Mouse (Mus musculus): ENCODE measurements around the gene Tmem196.

Gene Tmem196

DNA sequence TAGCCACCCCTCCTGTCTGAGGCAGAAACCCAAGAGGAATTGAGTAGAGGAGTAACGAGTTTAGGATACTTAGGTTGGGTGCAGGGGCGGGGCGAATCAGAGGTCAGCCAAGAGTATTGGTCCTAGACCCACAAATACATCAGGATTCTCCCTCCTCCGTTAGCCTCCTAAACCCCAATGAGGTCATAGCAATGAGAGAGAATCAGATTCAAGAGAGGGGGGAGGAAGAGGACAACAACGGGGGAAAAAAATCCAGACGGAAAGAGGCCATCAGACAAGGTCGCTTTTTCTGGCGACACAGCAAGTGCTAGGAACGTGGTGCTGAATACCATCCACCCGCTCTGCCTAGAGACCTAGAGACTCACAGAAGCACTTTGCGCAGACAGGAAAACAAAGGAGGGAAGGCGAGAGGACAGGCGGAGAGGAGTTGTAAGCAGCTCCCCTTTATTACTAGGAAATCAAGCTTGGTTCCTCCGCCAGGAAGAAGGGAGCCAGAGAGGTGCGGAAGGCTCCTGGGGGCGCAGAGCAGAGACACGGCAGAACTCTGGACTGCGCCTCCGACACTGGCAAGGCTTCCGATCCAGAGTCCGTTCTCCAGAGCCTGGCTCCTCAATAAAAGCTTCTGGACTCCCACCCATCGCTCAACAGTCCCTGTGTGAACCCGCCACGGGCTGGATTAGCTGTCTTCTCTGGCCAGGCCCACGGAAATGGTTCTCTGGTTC, at the start of gene Tmem196:
Tmem196 (plus strand) TSS at position 234 of the 722 bp plus-strand sequence.
- DNase-seq (ENCODE audit: low spot score): no peak

DNA sequence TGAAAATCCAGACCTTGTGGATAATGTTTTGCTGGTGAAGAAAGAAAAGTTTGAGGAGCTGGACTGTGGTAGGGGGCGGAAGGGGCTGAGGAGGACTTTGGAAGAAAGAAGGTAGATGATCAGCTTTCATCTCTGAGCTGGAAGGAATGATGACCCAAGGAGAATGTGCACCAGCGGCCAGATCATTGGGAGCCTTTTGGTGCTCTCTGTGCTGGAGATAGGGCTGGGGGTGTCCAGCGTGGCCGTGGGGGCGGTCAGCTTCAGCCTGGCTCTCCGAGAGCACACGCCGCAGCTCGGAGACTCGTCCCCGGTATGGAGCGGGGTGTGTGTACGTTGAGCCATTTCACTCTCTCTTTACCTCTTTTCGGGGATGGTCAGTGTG, 680 bp downstream of the Tmem196 start:
- no peak for DNase-seq (ENCODE audit: low spot score)

DNA sequence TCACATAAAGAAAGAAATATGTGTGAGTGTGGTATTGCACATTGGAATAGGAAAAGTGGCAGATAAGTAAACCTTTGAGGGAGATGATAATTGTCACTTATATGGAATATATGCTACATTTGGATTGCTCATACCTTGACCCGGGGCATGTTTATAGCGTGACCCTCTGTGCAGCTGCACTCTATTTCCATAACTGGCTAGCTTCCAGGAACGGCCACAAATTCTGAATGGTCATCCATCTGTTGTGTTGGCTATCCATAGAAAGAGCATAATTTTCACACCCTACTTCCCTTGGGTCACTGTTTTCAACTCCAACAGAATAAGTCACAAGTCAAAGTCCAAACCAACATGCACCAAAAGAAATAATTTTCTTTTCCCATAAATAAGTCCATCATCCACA, 11.4 kb downstream of the Tmem196 start:
- no peak for DNase-seq (ENCODE audit: low spot score)

DNA sequence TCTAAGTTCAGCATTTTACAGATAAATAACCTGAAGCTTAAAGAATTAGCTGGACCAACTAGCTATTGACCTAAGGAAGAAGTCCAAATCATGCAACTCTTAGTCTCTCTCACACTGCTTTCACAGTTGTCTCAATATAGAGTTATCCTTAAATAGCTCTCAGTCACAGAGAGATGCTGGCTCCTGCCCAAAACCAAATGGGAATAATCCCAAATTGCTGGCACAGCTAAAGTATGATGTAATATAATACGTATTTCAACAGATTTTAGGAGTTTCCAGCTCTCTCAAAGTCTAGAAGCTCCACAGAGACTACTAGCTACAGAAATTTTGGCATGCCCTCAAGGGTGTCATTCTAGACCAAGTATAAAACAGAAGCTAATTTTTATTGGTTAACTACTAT, 15.1 kb downstream of the Tmem196 start:
- DNase-seq (ENCODE audit: low spot score): no peak

DNA sequence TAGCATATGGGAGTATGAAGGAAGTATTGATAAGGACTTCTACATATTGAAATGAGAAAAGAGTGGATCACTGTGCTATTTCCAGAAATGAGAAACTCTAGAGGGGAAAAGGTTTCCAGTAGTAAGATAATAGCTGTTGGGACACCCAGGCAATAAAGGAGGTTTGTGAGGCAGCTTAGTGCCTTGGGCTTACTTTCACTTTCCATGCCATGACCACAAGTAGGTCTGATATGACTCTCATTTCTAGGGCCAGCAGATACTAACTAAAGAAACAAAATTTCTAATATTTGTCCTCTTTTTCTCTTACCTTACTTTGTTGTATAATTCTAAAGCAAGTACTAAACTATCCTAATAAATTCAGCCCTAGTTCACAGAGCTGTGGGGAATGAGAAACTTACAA, 19.8 kb downstream of the Tmem196 start:
- DNase-seq (ENCODE audit: low spot score): no peak

DNA sequence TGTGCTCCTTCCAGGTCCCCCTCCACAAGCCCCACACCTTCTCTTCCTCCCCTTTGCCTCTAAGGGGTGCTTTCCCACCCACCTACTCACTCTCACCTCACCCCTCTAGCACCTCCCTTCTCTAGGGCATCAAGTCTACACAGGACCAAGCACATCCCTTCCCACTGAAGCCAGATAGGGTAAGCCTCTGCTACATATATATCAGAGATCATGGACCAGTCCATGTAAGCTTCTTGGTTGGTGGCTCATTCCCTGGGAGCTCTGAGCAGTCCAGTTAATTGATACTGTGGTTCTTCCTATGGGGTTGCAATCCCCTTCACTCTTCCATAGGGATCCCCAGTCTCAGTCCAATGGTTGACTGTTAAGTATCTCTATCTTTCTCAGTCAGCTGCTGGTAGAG, 24.4 kb downstream of the Tmem196 start:
- no peak for DNase-seq (ENCODE audit: low spot score)

DNA sequence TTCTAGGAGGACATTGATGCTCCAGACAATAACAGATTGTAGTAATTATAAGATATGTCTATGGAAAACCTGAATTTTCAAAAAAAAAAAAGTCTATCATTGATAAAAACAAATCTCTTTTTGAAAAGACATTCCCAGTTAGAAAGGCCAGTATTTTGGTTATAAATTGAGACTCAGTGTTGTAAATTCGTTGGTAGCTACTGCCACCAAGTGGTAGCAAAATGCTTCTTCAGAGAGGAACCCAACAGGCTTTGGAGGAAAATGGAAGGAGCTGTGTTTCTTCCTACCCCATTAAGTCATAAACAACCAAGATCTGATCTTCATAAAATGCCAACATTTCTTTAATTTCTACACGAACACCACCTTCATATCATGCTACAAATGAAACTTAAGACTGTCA, 36.1 kb downstream of the Tmem196 start:
- peak; percentile 6 for DNase-seq (ENCODE audit: low spot score)

DNA sequence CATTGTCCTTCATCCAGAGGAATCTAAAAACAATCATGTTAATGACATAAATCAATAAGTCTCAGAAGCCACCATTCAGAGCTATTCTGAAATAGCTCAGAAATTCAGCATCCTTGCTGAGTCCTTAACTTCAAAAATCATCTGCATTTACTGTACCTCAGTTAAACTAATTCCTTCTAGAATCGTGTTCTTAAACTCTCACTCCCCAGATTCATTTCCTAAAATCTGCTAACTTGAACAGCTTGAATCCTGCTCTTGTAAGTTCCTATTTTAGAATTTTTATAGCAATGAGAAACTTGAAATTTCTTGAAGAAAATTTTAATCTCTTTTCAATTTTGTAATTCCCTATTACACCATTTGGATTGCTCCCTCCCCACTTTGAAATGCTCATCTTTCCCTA, 52.6 kb downstream of the Tmem196 start:
- no peak for DNase-seq (ENCODE audit: low spot score)

DNA sequence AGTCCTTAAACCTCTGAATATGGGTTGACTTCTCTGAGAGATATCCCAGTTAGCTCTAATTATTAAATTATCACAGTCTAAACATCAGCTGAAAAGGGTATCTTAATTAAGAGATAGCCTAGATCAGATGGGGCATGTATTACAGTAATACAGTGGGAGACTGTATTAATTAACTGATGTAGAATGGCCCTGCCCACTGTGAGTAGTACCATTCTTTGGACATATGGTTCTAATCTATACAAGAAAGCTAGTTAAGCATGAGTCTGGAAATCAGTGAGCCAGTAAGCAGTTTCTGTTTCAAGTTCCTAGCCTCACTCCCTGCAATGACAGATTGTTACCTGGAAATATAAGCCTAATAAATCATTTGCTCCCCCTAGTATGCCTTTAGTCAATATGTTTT, 58.7 kb downstream of the Tmem196 start:
- DNase-seq (ENCODE audit: low spot score): no peak

DNA sequence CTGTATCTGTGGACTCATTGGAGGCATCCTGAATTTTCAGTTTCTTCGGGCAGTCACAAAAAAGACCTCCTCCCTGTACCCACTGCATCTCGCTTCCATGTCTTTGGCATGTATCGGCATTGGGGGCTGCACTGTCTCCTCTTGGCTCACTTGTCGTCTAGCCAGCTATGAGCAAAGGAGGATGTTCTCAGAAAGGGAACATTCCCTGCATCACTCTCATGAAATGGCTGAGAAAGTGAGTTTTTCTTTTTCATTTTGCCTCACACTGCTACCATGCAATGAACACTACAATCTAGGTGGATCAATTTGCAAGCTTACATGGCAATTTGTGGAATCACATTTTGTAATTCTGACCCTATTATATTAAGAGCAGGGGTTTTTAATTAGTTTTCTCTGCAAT, 69.1 kb downstream of the Tmem196 start:
- DNase-seq (ENCODE audit: low spot score): no peak

DNA sequence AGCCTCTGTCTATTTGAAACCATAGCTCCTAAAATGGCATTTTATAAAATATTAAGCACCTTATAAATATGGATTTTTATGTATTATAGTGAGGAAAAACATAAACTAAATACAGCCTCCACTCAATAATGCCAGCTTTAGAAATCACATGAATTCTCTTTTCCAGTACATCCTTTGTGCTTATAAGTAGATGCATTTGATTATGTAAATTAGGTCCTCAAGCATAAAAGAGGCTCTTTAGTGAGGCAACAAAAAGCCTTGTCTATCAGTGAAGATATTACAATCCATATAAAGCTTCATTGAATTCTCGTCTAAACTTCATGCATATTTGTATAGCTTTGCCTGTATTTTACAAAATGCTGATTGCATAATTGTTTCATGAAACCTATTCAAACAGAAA, 69.6 kb downstream of the Tmem196 start:
- DNase-seq (ENCODE audit: low spot score): no peak

DNA sequence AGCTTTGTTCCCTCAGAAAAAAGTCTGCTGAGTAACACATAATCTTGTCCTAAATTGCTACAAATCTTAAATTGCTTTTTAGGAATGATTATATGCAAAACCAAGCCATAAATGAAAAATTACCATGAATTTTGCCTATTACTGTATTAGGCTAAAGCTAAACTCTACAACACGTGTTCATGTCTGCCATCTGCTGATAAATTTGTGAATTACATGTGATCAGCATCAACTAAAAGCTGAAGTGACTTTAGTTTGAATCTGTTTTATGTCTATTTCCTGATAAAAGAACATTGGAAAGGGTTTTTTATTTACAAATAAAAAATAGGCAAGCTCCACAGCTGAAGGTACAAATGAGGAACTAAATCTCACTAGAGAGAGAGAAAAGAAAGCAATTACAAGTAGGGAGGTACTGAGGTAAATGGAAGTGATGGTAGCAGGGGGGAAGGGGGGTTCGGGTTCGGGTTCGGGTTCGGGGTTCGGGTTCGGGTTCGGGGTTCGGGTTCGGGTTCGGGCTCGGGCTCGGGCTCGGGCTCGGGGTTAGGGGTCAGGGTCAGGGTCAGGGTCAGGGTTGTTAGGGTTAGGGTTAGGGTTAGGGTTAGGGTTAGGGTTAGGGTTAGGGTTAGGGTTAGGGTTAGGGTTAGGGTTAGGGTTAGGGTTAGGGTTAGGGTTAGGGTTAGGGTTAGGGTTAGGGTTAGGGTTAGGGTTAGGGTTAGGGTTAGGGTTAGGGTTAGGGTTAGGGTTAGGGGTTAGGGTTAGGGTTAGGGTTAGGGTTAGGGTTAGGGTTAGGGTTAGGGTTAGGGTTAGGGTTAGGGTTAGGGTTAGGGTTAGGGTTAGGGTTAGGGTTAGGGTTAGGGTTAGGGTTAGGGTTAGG, 82.7 kb downstream of the Tmem196 start:
- peak; percentile 76 for DNase-seq (ENCODE audit: low spot score)
